Mouse (Mus musculus) ES-E14 (cell line): Measurements from ENCODE around the gene Efna1. TPM values are rescaled to one million over a fixed set of nuclear protein-coding genes. Genes with fewer than 3 reads are reported as not detected.
A peak's percentile ranks its signal among the peaks of the same experiment; 100 is the strongest.

ENCODE experiments used
- DNase-seq: peaks from one replicate; pipeline ENCODE4 v3.0.0-alpha.2; 2013; ENCODE audit warnings: low read depth, low spot score
- H3K27ac ChIP-seq: 2 replicates; pipeline ENCODE4 v1.5.1; 2012; ENCODE audit warnings: low read depth, mild to moderate bottlenecking, low read length, moderate library complexity, mixed read lengths; ENCODE audit not compliant: poor library complexity, insufficient read depth, severe bottlenecking
- H3K36me3 ChIP-seq: 2 replicates; pipeline ENCODE4 v1.6.1; 2012; ENCODE audit warnings: mild to moderate bottlenecking, low read length, moderate library complexity, mixed read lengths; ENCODE audit not compliant: control insufficient read depth, poor library complexity, insufficient read depth, severe bottlenecking
- H3K4me1 ChIP-seq, 2 experiments: fragments of 150-350 bp in 1 of 2; sonication (generic) in 1 of 2; 2 replicates each; pipeline ENCODE4 v1.6.1; 2012; ENCODE audit warnings: low read length in 2 of 2, mild to moderate bottlenecking in 1 of 2, mixed read lengths in 1 of 2; ENCODE audit not compliant: control insufficient read depth in 2 of 2, insufficient read depth in 2 of 2, poor library complexity in 1 of 2
- H3K4me3 ChIP-seq, 2 experiments: fragments of 150-350 bp in 1 of 2; sonication (generic) in 1 of 2; 2 replicates each; pipeline ENCODE4 v1.5.1; 2012; ENCODE audit warnings: low read length in 2 of 2, low read depth in 1 of 2, mild to moderate bottlenecking in 1 of 2, mixed read lengths in 1 of 2; ENCODE audit not compliant: insufficient read depth in 1 of 2, poor library complexity in 1 of 2, severe bottlenecking in 1 of 2
- H3K9ac ChIP-seq: 2 replicates; pipeline ENCODE4 v1.6.1; 2012; ENCODE audit warnings: low read depth, mild to moderate bottlenecking, low read length, mixed read lengths; ENCODE audit not compliant: poor library complexity, insufficient read depth, severe bottlenecking
- H3K9me3 ChIP-seq: fragments of 150-350 bp; sonication (generic); 2 replicates; pipeline ENCODE4 v1.6.1; 2012; ENCODE audit warnings: low read depth, mild to moderate bottlenecking, low read length; ENCODE audit not compliant: control insufficient read depth, insufficient read depth
- CHD2 ChIP-seq: IDR thresholded peaks from 2 replicates; pipeline ENCODE4 v1.6.1; 2014; ENCODE audit warnings: mild to moderate bottlenecking, low read depth, low read length, inconsistent platforms
- HCFC1 ChIP-seq: IDR thresholded peaks from 2 replicates; pipeline ENCODE4 v1.6.1; 2012; ENCODE audit warnings: low read length, inconsistent platforms, borderline replicate concordance; ENCODE audit not compliant: insufficient read depth
- MAFK ChIP-seq: IDR thresholded peaks from 2 replicates; pipeline ENCODE4 v1.6.1; 2014; ENCODE audit warnings: mild to moderate bottlenecking, low read depth, low read length, inconsistent platforms; ENCODE audit not compliant: insufficient read depth
- ZC3H11A ChIP-seq: IDR thresholded peaks from 2 replicates; pipeline ENCODE4 v1.6.1; 2012; ENCODE audit warnings: low read depth, mild to moderate bottlenecking, inconsistent platforms, low read length, borderline replicate concordance
- ZNF384 ChIP-seq: IDR thresholded peaks from 2 replicates; pipeline ENCODE4 v1.6.1; 2012; ENCODE audit warnings: low read depth, low read length, inconsistent platforms
- in situ Hi-C, 2 experiments: fragments of 600-800 bp; cut with MboI; formaldehyde crosslinking; loops; one replicate each; pipeline ENCODE4 v1.15.1; 2025; ENCODE audit warnings: low sequenced_read_pairs in 2 of 2, inconsistent platforms in 1 of 2; ENCODE audit not compliant: unreplicated experiment in 2 of 2
- total RNA-seq: library from RNA; depleted of rRNA; stranded (reverse); fragments of 300-350 nt; gene quantifications from 2 replicates; pipeline ENCODE4 v1.2.3, GENCODE M21; 2012

Efna1 gene
- total RNA-seq, 1 experiment, result 2.1 TPM

DNA sequence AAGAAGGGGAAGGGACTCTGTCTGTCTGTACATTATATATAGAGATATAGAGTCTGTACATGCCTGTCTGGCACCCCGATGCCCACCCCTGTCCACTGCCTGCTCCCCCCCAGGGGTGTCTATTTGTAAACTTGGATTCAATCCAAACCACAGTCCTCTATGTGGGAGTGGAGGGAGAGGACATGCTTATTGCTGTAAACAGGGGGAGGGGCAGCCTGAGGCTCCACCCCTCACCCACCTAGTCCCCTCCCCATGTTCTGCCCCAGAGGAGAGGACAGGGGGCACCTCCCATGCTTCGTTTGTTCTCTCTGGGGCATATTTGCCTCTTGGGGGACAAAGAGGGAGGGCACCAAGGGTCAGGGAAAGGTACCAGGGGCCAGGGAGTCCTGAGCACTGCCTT, 33.8 kb upstream of the Efna1 start:
- DNase-seq, result no peak
- Histone ChIP-seq H3K9me3 (no peaks in the 10 kb centered on the region), H3K9ac (no peak overlapping the region; the same call in 1 of the 2 replicates), H3K27ac (0 out of 2 replicates have a peak overlapping the region, but pooled peaks have one; percentile 7), H3K4me1 (peaks cover 0 to 22% of the 10 kb centered on the region in 2 experiments; a peak in 2 of 4 replicates), H3K36me3 (no peaks in the 10 kb centered on the region), H3K4me3 (peak overlapping the region; percentile 50 to 66; a peak in 3 of 4 replicates)
- TF ChIP-seq ZNF384 (no peak), CHD2 (no peak), MAFK (no peak), ZC3H11A (no peak), HCFC1 (no peak)
- in situ Hi-C loops, result no loop called here

DNA sequence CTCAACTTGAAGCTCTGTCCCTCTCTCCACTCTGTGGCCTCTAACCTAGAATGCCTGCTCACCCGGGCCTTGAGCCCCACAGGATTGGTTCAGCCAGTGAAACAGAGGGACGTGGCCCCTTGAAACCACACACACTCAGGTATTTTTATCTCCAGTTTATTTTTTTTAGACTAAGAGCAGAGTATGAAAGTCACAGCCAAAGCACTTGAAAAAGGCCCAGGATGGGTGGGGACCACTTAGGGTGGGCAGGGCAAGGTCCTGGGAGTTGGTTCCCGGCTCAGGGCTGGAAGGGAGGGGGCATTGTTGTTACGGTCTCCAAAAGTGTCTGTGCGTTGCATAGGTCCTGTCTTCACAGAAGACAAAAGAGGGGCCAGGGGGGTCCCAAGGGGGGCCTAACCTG, 33.4 kb upstream of the Efna1 start:
- TF ChIP-seq MAFK (no peak), ZC3H11A (no peak), ZNF384 (no peak), CHD2 (no peak), HCFC1 (no peak)
- 0 out of 4 replicates have a peak overlapping the region, but pooled peaks of 1 of the 2 experiments have one; percentile 4 for H3K4me3 ChIP-seq
- no peak overlapping the region for H3K9ac ChIP-seq
- in situ Hi-C loops, result no loop called here
- H3K27ac ChIP-seq, result no peak overlapping the region
- H3K4me1 ChIP-seq, result peaks cover 0 to 22% of the 10 kb centered on the region in 2 experiments; a peak in 2 of 4 replicates
- no peak for DNase-seq
- H3K9me3 ChIP-seq, result no peaks in the 10 kb centered on the region
- H3K36me3 ChIP-seq, result no peaks in the 10 kb centered on the region

DNA sequence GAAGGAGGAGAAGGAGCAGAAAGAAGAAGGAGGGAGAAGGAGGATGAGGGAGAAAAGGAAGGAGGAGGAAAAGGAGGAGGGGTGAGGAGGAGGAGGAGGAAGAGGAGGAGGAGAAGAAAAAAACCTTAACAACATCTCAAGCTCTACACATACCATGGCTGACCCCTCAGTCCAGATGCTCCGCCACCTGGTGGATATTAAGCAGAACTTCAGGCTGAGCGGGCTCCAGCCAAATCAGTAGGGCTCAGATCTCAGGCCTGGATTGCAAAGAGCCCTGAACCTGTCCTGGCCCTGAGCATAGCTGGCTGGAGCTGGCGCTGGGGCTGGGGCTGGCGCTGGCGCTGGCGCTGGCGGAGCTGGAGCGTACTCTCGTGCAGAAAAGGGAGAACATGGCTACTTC, 27.1 kb upstream of the Efna1 start:
- peak overlapping the region; percentile 27; the same call in 1 of the 2 replicates for H3K9ac ChIP-seq
- no peaks in the 10 kb centered on the region for H3K9me3 ChIP-seq
- DNase-seq, result peak; percentile 86
- in situ Hi-C loops, result no loop called here
- no peaks in the 10 kb centered on the region for H3K36me3 ChIP-seq
- peaks cover 2 to 11% of the 10 kb centered on the region in 2 experiments; a peak in 2 of 4 replicates for H3K4me1 ChIP-seq
- no peak overlapping the region for H3K27ac ChIP-seq
- no peak overlapping the region for H3K4me3 ChIP-seq
- TF ChIP-seq HCFC1, result no peak
- TF ChIP-seq ZNF384, result peak; percentile 77
- peak; percentile 33; the same call in 1 of the 2 replicates for TF ChIP-seq ZC3H11A
- TF ChIP-seq MAFK, result no peak

DNA sequence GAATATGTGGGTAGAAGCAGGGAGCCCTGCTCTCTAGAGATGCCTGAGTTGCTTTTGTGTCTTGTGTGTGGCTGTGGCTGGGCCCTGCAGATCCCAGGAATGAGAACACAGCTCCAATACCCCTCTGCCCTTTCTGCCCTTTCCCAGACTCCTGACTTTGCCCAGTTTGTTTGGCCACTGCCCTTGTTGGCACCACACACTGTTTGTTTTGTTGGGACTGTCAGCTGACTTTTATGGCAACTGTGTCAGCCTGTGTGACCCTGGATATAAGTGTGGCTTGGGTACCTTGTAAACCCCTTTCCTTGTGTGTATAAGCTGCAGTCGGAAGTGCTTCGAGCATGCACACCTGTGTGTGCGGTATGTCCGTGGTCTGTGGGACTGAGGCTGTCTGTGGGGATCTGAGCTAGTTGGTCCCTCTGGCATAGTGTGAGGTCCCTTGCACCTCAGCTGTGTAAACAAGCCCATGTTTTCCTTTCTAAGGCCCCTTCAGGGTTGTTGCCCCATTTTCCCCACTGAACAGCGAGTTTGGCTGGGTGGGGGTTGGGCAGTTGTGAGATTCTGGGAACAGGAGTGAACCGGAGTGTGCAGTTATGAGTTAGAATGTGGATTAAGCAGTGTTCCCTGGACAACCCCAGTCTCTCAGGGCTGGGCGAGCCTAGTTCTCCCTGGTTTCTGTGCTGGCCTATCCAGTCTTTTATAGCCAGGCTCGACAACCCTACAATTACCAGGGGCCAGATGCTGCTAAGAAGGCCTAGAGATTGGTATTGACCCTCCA, 24.8 kb upstream of the Efna1 start:
- no peaks in the 10 kb centered on the region for H3K9me3 ChIP-seq
- TF ChIP-seq ZC3H11A (no peak), CHD2 (no peak), ZNF384 (no peak)
- no peak for DNase-seq
- H3K36me3 ChIP-seq, result no peaks in the 10 kb centered on the region
- in situ Hi-C loops, result no loop called here
- H3K4me3 ChIP-seq, result no peak overlapping the region
- H3K4me1 ChIP-seq, result peaks cover 2 to 11% of the 10 kb centered on the region in 2 experiments; a peak in 2 of 4 replicates
- no peak overlapping the region for H3K27ac ChIP-seq
- no peak overlapping the region for H3K9ac ChIP-seq
